Mouse (Mus musculus) neural tube, embryonic 11.5 days (tissue): ENCODE measurements around the gene Fgd2. TPM values are rescaled to one million over a fixed set of nuclear protein-coding genes. Genes with fewer than 3 reads are reported as not detected.

Experiments
- ATAC-seq: fragments of 200-750 bp; cut with Nextera tagmentation; 2 replicates; pipeline ENCODE4 v1.8.0; 2017; ENCODE audit warnings: moderate number of reproducible peaks, mild to moderate bottlenecking, moderate TSS enrichment, moderate library complexity; ENCODE audit not compliant: insufficient read depth, low FRiP score, low TSS enrichment
- DNase-seq: peaks from one replicate; pipeline ENCODE4 v3.0.0-alpha.2; 2015; ENCODE audit warnings: low spot score
- H3K27ac ChIP-seq: fragments of 300-500 bp; sonication (generic); 2 replicates; pipeline ENCODE4 v1.5.1; 2014; ENCODE audit warnings: low read depth, mild to moderate bottlenecking, low read length
- H3K27me3 ChIP-seq: fragments of 300-500 bp; sonication (generic); 2 replicates; pipeline ENCODE4 v1.6.1; 2014; ENCODE audit warnings: mild to moderate bottlenecking, low read length, mixed read lengths; ENCODE audit not compliant: control insufficient read depth, insufficient read depth
- H3K36me3 ChIP-seq: fragments of 300-500 bp; sonication (generic); 2 replicates; pipeline ENCODE4 v1.6.1; 2014; ENCODE audit warnings: mild to moderate bottlenecking, low read length, moderate library complexity, mixed read lengths; ENCODE audit not compliant: control insufficient read depth, insufficient read depth
- H3K4me1 ChIP-seq: fragments of 300-500 bp; sonication (generic); 2 replicates; pipeline ENCODE4 v1.6.1; 2014; ENCODE audit warnings: low read length, mixed read lengths; ENCODE audit not compliant: control insufficient read depth, insufficient read depth
- H3K4me2 ChIP-seq: fragments of 300-500 bp; sonication (generic); 2 replicates; pipeline ENCODE4 v1.6.1; 2014; ENCODE audit warnings: low read depth, mild to moderate bottlenecking, moderate library complexity
- H3K4me3 ChIP-seq: fragments of 300-500 bp; sonication (generic); 2 replicates; pipeline ENCODE4 v1.5.1; 2014; ENCODE audit warnings: low read depth, low read length
- H3K9ac ChIP-seq: fragments of 300-500 bp; sonication (generic); 2 replicates; pipeline ENCODE4 v1.6.1; 2014; ENCODE audit warnings: mild to moderate bottlenecking, low read length
- H3K9me3 ChIP-seq: fragments of 300-500 bp; sonication (generic); 2 replicates; pipeline ENCODE4 v1.6.1; 2016; ENCODE audit warnings: low read length; ENCODE audit not compliant: control insufficient read depth
- WGBS: fragments of 180-500 bp; shearing (Covaris S2); extraction: QIAGEN DNeasy Blood & Tissue Kit; methylation state at CpG from one replicate; pipeline ENCODE4 v1.1.7; 2014; 5-methylcytosine and 5-hydroxymethylcytosine counted together
- polyA plus RNA-seq: library from polyadenylated mRNA; unstranded; fragments of >200 nt; fragmentation: Nextera tagmentation; extraction: Ambion mirVana; gene quantifications from 2 replicates; pipeline ENCODE4 v1.2.1, GENCODE M21; 2014

The Fgd2 gene
- polyA plus RNA-seq, 1 experiment from 2014 or later = 2.8 TPM

- Histone ChIP-seq H3K4me2 (no peak overlapping the region), H3K4me3 (no peak overlapping the region), H3K9me3 (no peaks in the 10 kb centered on the region), H3K4me1 (no peaks in the 10 kb centered on the region), H3K27ac (no peak overlapping the region), H3K9ac (no peak overlapping the region), H3K36me3 (no peaks in the 10 kb centered on the region), H3K27me3 (no peaks in the 10 kb centered on the region)
- DNase-seq (no peak), ATAC-seq (no peak)
- WGBS = 82% methylated on average over 5 of the region's 5 CpGs
These were observed 46.7 kb downstream of the Fgd2 start for GRCm38 (mm10) chr17:29407405-29407804.

- Histone ChIP-seq H3K4me1 (no peaks in the 10 kb centered on the region), H3K9me3 (no peaks in the 10 kb centered on the region), H3K27ac (no peak overlapping the region), H3K4me2 (no peak overlapping the region), H3K36me3 (no peaks in the 10 kb centered on the region), H3K9ac (no peak overlapping the region), H3K4me3 (no peak overlapping the region), H3K27me3 (no peaks in the 10 kb centered on the region)
- 96% methylated on average over 13 of the region's 13 CpGs for WGBS
- DNase-seq = no peak
- ATAC-seq = no peak
These were observed 47.6 kb downstream of the Fgd2 start for GRCm38 (mm10) chr17:29408364-29408763.

GRCm38 (mm10) chr17:29409800-29410343, 49.2 kb downstream of the Fgd2 start:
- Histone ChIP-seq H3K27me3 (no peaks in the 10 kb centered on the region), H3K9ac (no peak overlapping the region), H3K4me1 (no peaks in the 10 kb centered on the region), H3K36me3 (no peaks in the 10 kb centered on the region), H3K9me3 (no peaks in the 10 kb centered on the region), H3K27ac (no peak overlapping the region), H3K4me2 (no peak overlapping the region), H3K4me3 (no peak overlapping the region)
- WGBS = 56% methylated on average over 5 of the region's 5 CpGs
- ATAC-seq (no peak), DNase-seq (no peak)

- ATAC-seq = no peak
- H3K9me3 ChIP-seq = no peaks in the 10 kb centered on the region
- DNase-seq = no peak
- H3K9ac ChIP-seq = no peak overlapping the region
- no peaks in the 10 kb centered on the region for H3K36me3 ChIP-seq
- no peak overlapping the region for H3K4me2 ChIP-seq
- 38% methylated on average over 8 of the region's 8 CpGs for WGBS
- peaks cover 4% of the 10 kb centered on the region; the same call in 1 of the 2 replicates for H3K4me1 ChIP-seq
- no peaks in the 10 kb centered on the region for H3K27me3 ChIP-seq
- no peak overlapping the region for H3K27ac ChIP-seq
- no peak overlapping the region for H3K4me3 ChIP-seq
These were observed 51.2 kb downstream of the Fgd2 start for GRCm38 (mm10) chr17:29411821-29412425.

- H3K4me3 ChIP-seq = no peak overlapping the region
- H3K27me3 ChIP-seq = no peaks in the 10 kb centered on the region
- H3K4me1 ChIP-seq = peaks cover 4% of the 10 kb centered on the region; the same call in 1 of the 2 replicates
- no peak overlapping the region for H3K27ac ChIP-seq
- ATAC-seq = no peak
- no peaks in the 10 kb centered on the region for H3K36me3 ChIP-seq
- no peak overlapping the region for H3K4me2 ChIP-seq
- no peak for DNase-seq
- no peaks in the 10 kb centered on the region for H3K9me3 ChIP-seq
- 87% methylated on average over 2 of the region's 2 CpGs for WGBS
- no peak overlapping the region for H3K9ac ChIP-seq
These were observed 53.9 kb downstream of the Fgd2 start for GRCm38 (mm10) chr17:29414566-29414965.

- Histone ChIP-seq H3K9me3 (no peaks in the 10 kb centered on the region), H3K4me1 (peaks cover 4% of the 10 kb centered on the region; the same call in 1 of the 2 replicates), H3K4me2 (peak overlapping the region; percentile 26), H3K9ac (0 out of 2 replicates have a peak overlapping the region, but pooled peaks have one; percentile 31), H3K36me3 (no peaks in the 10 kb centered on the region), H3K27me3 (no peaks in the 10 kb centered on the region), H3K4me3 (no peak overlapping the region), H3K27ac (no peak overlapping the region; the same call in 1 of the 2 replicates)
- DNase-seq = peak; percentile 74
- WGBS = 10% methylated on average over 31 of the region's 31 CpGs
- ATAC-seq = no peak
These were observed 55.3 kb downstream of the Fgd2 start for GRCm38 (mm10) chr17:29415761-29416662.

GRCm38 (mm10) chr17:29416757-29417156, 56.0 kb downstream of the Fgd2 start:
- H3K27ac ChIP-seq = no peak overlapping the region
- ATAC-seq (no peak), DNase-seq (no peak)
- H3K4me1 ChIP-seq = peaks cover 4% of the 10 kb centered on the region; the same call in 1 of the 2 replicates
- peak overlapping the region; percentile 26; the same call in 1 of the 2 replicates for H3K4me2 ChIP-seq
- no peaks in the 10 kb centered on the region for H3K9me3 ChIP-seq
- no peaks in the 10 kb centered on the region for H3K36me3 ChIP-seq
- 38% methylated on average over 5 of the region's 5 CpGs for WGBS
- no peaks in the 10 kb centered on the region for H3K27me3 ChIP-seq
- H3K4me3 ChIP-seq = no peak overlapping the region
- no peak overlapping the region for H3K9ac ChIP-seq

- Histone ChIP-seq H3K4me2 (no peak overlapping the region), H3K9me3 (no peaks in the 10 kb centered on the region), H3K36me3 (no peaks in the 10 kb centered on the region), H3K4me1 (peaks cover 4% of the 10 kb centered on the region; the same call in 1 of the 2 replicates), H3K27me3 (no peaks in the 10 kb centered on the region), H3K4me3 (no peak overlapping the region), H3K9ac (no peak overlapping the region), H3K27ac (no peak overlapping the region)
- ATAC-seq = no peak
- WGBS = 82% methylated on average over 3 of the region's 3 CpGs
- no peak for DNase-seq
These were observed 58.2 kb downstream of the Fgd2 start for GRCm38 (mm10) chr17:29418758-29419380.
